Mouse (Mus musculus): ENCODE results near the gene Rps26.
A peak's percentile ranks its signal among the peaks of the same experiment; 100 is the strongest.
"Not testable (repeated sequence)": the region's sequence is repeated elsewhere in the genome, so short reads cannot be mapped to it uniquely, and the experiment has no call there.

Gene Rps26

DNA sequence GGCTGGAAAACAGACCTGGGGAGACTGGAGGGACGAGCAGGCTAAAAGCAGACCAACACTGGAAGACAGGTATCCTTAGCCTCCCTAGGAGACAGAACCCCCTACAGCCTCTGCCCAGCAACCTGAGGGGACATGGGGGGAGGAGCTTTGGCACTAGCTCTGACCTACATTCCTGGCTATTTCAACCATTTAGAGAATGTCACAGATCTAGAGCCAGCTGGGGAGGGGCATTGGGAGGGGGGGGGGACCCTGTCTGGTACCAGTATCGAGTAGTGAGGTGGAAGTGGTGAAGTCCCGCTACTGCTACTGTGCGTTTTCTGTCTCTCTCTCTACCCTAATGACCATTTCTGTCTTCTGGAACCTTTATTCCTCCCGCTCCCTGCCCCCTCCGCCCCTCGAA, 15.3 kb upstream of the Rps26 start:
- no peak for DNase-seq (ENCODE audit: low read depth, low spot score)

- DNase-seq (ENCODE audit: low read depth, low spot score), result no peak
Observed at GRCm38 (mm10) chr10:128640891-128641290, 14.3 kb upstream of the Rps26 start.

DNA sequence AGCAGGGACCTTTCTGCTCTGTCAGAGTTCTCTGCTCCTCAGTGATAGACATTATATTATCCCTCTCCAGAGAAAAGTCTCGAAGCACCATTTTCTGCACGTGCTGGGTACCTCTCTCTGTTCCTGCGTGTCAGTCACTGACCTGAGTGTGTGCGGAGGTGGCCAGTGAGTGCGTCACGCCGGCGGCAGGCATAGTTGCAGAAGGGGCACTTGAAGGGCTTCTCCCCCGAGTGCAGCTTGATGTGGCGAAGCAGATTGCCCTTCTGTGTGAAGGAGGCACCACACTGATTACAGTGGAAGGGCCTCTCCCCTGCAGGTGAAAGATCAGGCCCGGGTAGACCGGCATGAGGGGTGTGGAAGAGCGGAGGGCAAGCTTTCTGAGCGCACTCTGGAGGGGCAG, 13.5 kb upstream of the Rps26 start:
- no peak for DNase-seq (ENCODE audit: low read depth, low spot score)

- DNase-seq (ENCODE audit: low read depth, low spot score), result no peak
Observed at GRCm38 (mm10) chr10:128637011-128637410, 10.5 kb upstream of the Rps26 start.

DNA sequence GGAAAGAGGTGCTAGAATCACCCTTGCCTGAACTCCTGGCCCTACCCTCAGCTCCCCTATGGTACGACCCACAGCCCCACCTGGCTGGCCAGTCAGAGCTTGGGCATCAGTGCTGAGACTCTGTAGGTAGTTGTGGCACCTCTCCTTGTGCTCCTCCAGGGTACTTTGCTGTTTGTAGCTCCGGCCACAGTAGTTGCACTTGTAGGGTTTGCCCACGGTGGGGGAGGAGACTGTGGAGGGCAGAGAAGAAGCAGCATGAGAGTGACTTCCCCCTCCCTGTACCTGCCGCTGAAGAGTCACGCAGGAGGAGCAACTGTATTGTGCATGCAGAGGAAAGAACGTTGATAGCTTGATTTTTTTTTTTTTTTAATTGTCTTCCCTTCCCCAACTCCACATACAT, 10.0 kb upstream of the Rps26 start:
- no peak for DNase-seq (ENCODE audit: low read depth, low spot score)

DNA sequence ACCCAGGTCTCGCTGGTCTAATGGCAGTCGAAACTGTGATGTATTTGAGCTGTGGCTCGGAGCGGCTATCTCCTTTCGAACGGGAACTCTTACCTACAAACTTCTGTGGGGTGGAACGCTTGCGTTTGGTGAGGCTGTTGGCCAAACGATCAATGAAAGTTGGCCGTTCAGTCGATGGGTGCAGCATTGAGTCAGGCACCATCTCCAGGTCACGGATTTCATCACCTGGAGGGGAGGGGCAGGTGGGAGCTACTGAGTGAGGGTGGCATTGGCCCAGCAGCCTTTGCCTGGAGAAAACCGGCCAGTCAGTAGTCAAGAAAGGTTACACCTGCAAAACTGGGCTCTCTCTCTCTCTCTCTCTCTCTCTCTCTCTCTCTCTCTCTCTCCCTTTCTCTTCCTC, 9.2 kb upstream of the Rps26 start:
- no peak for DNase-seq (ENCODE audit: low read depth, low spot score)

GRCm38 (mm10) chr10:128631571-128631970, 5.0 kb upstream of the Rps26 start:
- no peak for DNase-seq (ENCODE audit: low read depth, low spot score)

GRCm38 (mm10) chr10:128630306-128630705, 3.8 kb upstream of the Rps26 start:
- DNase-seq (ENCODE audit: low read depth, low spot score), result not testable (repeated sequence)

- peak; percentile 52 for DNase-seq (ENCODE audit: low read depth, low spot score)
Observed at GRCm38 (mm10) chr10:128629746-128630145, 3.2 kb upstream of the Rps26 start.

DNA sequence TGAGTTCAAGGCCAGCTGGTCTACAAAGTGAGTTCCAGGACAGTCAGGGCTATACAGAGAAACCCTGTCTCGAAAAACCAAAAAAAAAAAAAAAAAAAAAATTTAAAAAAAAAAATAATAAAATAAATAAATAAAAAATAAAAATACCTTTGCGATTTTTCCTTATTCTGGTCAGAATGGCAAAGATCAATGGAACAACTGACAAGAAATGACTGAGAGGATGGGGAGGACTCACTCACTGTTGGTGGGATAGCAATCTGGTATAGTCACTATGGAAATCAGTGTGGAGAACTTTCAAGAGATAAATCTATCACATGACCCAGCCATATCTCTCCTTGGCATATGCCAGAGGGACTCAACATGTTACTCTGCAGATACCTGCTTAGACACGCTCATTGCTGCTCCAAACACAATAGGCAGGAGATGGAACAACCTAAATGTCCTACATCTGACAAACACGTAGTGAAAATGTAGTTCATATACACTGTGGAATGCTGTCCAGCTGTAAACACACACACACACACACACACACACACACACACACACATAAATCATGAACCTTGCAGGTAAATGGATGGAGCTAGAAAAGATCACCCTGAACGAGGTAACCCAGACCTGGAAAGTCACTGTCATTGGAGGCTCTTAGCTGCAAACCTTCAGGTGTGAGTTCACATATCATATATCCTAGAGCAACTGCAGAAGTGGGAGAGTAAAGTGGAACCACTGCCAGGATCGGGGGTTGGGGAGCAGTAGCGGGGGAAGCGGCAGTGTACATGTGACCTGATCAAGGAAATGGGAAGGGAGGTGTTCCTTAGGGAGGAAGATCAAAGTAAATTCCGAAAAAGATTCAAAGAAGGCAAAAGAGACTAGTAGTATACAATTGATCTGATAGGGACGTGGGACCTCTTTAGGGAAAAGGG, 1.1 kb upstream of the Rps26 start:
- DNase-seq (ENCODE audit: low read depth, low spot score), result peak; percentile 37

DNA sequence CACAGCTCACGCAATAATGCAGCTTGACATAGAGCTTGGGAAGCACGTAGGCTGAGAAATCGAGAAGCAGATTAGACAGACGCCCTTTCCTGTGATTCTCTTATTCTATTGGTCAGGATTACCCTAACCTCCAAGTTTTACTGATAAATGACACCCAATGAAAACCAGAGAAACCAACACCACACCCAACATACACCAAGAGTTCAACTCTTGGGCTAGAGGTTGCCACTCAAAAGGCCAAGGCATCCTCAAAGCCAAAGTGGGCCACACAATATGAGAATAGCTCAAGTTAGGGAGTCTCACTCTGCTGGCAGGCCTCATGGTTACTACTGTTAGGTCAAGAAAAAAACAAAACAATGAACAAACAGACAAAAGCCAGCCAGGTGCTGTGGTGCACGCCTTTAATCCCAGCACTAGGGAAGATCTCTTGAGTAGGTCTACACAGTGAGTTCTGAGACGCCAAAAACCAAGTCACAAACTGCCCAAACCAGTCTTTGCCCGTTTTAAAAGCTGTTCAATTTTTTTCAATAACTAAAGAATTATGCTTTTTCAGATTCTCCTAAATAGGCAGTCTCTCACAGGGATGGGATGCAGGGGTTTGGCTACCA, 1.2 kb downstream of the Rps26 start:
- peak; percentile 58 for DNase-seq (ENCODE audit: low read depth, low spot score)

DNA sequence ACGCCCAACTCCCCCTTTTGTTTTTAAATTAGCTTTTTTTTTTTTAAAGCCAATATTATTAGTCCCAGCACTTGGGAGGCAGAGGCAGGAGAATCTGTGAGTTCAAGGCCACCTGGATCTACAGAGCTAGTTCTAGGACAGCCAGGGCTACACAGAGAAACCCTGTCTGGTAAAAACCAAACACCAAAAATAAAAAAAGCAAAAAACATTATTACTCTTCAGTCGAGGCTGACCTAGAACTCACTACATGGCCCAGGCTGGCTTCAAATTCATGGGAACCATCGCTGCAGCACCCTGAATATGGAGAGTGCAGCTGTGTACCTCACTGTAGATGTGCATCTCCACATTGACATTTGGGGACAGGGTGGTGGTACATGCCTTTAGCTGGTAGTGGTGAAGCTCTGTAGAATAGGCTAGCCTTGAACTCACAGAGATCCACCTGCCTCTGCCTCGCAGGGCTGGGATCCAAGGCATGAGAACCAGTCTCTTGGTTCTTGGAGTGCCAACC, 3.4 kb downstream of the Rps26 start:
- not testable (repeated sequence) for DNase-seq (ENCODE audit: low read depth, low spot score)

DNA sequence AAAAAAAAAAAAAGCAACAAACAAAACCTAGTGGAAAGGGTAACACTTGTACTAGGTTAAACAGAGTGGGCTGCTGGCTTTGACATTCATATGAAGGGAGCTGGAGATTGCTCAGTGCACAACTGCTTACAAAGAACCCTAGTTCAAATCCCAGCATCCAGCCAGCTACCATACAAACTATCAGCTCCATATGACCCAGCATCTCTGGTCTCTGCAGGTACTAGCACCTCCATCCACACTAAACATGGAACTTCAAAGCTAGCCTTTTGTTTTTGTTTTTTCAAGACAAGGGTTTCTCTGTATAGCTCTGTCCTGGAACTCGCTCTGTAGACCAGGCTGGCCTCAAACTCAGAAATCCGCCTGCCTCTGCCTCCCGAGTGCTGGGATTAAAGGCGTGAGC, 3.8 kb downstream of the Rps26 start:
- no peak for DNase-seq (ENCODE audit: low read depth, low spot score)

- no peak for DNase-seq (ENCODE audit: low read depth, low spot score)
Observed at GRCm38 (mm10) chr10:128621986-128622520, 4.5 kb downstream of the Rps26 start.

- DNase-seq (ENCODE audit: low read depth, low spot score), result no peak
Observed at GRCm38 (mm10) chr10:128620241-128620640, 6.3 kb downstream of the Rps26 start.

DNA sequence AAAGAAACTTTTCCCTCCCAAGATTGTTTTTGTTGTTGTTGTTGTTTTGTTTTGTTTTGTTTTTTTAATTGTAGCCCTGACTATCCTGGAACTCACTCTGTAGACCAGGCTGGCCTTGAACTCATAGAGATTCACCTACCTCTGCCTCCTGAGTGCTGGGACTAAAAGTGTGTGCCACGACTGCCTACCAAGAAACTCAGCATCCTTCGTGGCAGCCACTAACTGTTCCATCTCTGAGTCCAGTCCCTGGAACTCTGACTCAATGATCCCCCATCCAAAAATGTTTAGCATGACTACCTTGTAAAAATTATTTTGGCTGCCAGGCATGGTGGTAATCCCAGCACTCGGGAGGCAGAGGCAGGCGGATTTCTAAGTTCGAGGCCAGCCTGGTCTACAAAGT, 7.4 kb downstream of the Rps26 start:
- not testable (repeated sequence) for DNase-seq (ENCODE audit: low read depth, low spot score)

- no peak for DNase-seq (ENCODE audit: low read depth, low spot score)
Observed at GRCm38 (mm10) chr10:128618570-128618969, 8.0 kb downstream of the Rps26 start.

DNA sequence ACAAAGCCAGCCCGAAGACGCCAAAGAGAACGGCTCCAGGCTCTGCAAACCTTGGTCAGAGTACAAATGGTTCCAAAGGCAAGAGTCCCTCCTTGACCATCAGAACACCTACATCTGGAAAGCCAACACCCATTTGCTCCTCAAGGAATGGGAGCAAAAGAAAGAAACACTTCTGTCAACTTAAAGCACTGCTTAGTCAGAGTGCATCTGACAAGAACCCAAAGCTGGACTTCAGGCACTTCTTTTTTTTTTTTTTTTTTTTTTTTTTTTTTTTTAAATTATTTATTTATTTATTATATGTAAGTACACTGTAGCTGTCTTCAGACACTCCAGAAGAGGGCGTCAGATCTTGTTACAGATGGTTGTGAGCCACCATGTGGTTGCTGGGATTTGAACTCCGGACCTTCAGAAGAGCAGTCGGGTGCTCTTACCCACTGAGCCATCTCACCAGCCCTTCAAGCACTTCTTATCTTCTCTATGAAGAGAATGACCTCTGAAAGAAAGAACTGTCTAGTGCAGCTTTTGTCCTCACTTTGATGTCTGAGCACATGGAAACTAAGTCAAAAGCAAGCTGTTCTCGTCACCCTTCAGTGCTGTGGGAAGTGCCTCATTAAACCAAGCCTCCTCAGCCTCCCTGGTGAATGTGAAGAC, 10.6 kb downstream of the Rps26 start:
- not testable (repeated sequence) for DNase-seq (ENCODE audit: low read depth, low spot score)

GRCm38 (mm10) chr10:128614934-128615333, 11.6 kb downstream of the Rps26 start:
- no peak for DNase-seq (ENCODE audit: low read depth, low spot score)

GRCm38 (mm10) chr10:128613820-128614219, 12.7 kb downstream of the Rps26 start:
- not testable (repeated sequence) for DNase-seq (ENCODE audit: low read depth, low spot score)

GRCm38 (mm10) chr10:128613154-128613440, 13.4 kb downstream of the Rps26 start:
- no peak for DNase-seq (ENCODE audit: low read depth, low spot score)

DNA sequence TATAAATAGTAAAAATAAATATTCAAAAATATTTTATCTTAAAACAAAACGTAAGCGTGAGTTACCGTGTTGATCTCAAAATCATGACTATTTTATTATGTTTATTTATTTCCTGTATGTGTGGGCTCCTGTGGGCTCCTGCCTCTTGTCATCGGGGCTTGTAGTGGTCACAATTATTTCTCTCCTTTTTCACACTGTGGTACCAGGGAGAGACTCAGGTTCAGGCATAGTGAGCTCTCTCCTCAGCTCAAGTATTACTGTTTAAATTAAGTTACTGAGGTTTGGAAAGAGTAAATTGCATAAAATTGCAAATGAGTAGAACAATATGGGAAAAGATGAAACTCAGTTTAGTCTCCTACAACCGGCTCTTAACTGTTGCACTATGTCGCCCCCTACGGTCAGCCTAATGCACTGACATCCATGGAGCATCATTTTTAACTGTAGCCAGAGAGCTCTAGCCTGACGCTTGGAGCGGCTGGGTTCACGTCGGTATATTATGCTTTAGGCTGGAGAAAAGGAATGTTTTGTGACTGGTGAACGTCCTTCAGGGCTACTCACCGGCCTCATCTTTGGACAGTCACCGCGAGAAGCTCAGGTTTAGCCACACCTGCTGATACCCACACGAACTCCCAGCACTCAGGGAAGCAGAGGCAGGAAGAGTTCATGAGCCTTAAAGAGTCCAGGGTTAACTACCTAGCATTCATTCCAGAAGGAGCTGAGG, 14.0 kb downstream of the Rps26 start:
- peak; percentile 71 for DNase-seq (ENCODE audit: low read depth, low spot score)

Measured in c-Kit-negative CD71-positive TER-119-positive erythroid progenitor cells, embryonic 14.5 days (primary cell).